Mouse (Mus musculus): Measurements from ENCODE around the gene Tgif2.
A peak's percentile ranks its signal among the peaks of the same experiment; 100 is the strongest.
"Not testable (repeated sequence)": the region's sequence is repeated elsewhere in the genome, so short reads cannot be mapped to it uniquely, and the experiment has no call there.

The Tgif2 gene

GRCm38 (mm10) chr2:156843331-156843730 lies 3.5 kb downstream of the Tgif2 start:
- DNase-seq (ENCODE audit: low spot score), result no peak

GRCm38 (mm10) chr2:156844715-156845114 lies 4.9 kb downstream of the Tgif2 start:
- no peak for DNase-seq (ENCODE audit: low spot score)

GRCm38 (mm10) chr2:156847653-156848052 lies 7.8 kb downstream of the Tgif2 start:
- no peak for DNase-seq (ENCODE audit: low spot score)

GRCm38 (mm10) chr2:156848526-156849182 lies 8.8 kb downstream of the Tgif2 start:
- DNase-seq (ENCODE audit: low spot score), result no peak

GRCm38 (mm10) chr2:156850505-156850904 lies 10.7 kb downstream of the Tgif2 start:
- DNase-seq (ENCODE audit: low spot score), result no peak

- DNase-seq (ENCODE audit: low spot score), result not testable (repeated sequence)
Observed at GRCm38 (mm10) chr2:156853584-156853983, 13.8 kb downstream of the Tgif2 start.

GRCm38 (mm10) chr2:156853999-156854771 lies 14.4 kb downstream of the Tgif2 start:
- DNase-seq (ENCODE audit: low spot score), result peak; percentile 52

- no peak for DNase-seq (ENCODE audit: low spot score)
Observed at GRCm38 (mm10) chr2:156856311-156856710, 16.5 kb downstream of the Tgif2 start.

GRCm38 (mm10) chr2:156857385-156857791 lies 17.6 kb downstream of the Tgif2 start:
- no peak for DNase-seq (ENCODE audit: low spot score)

GRCm38 (mm10) chr2:156857835-156858234 lies 18.0 kb downstream of the Tgif2 start, which contains the start of gene 4930518I15Rik:
4930518I15Rik (minus strand) TSS chr2:156857946.
- no peak for DNase-seq (ENCODE audit: low spot score)

GRCm38 (mm10) chr2:156858671-156859070 lies 18.9 kb downstream of the Tgif2 start:
- DNase-seq (ENCODE audit: low spot score), result no peak

- peak; percentile 67 for DNase-seq (ENCODE audit: low spot score)
Observed at GRCm38 (mm10) chr2:156862041-156862717, 22.4 kb downstream of the Tgif2 start.

GRCm38 (mm10) chr2:156862772-156863486 lies 23.1 kb downstream of the Tgif2 start, which contains the start of gene Rab5if:
Rab5if (plus strand) TSS chr2:156863128.
- DNase-seq (ENCODE audit: low spot score), result peak; percentile 98

GRCm38 (mm10) chr2:156863487-156864160 lies 23.8 kb downstream of the Tgif2 start:
- peak; percentile 58 for DNase-seq (ENCODE audit: low spot score)

- DNase-seq (ENCODE audit: low spot score), result no peak
Observed at GRCm38 (mm10) chr2:156864481-156864880, 24.7 kb downstream of the Tgif2 start.

- DNase-seq (ENCODE audit: low spot score), result no peak
Observed at GRCm38 (mm10) chr2:156868994-156869393, 29.2 kb downstream of the Tgif2 start.

- no peak for DNase-seq (ENCODE audit: low spot score)
Observed at GRCm38 (mm10) chr2:156869554-156869953, 29.7 kb downstream of the Tgif2 start.

- peak; percentile 88 for DNase-seq (ENCODE audit: low spot score)
Observed at GRCm38 (mm10) chr2:156870519-156870918, 30.7 kb downstream of the Tgif2 start.

GRCm38 (mm10) chr2:156873629-156874028 lies 33.8 kb downstream of the Tgif2 start:
- peak; percentile 74 for DNase-seq (ENCODE audit: low spot score)

- no peak for DNase-seq (ENCODE audit: low spot score)
Observed at GRCm38 (mm10) chr2:156874047-156874759, 34.4 kb downstream of the Tgif2 start.

Data from testis, postnatal 10 days (tissue).